Comparison of ENCODE assay signal across 8 mouse cellular contexts in the genomic region with DNA sequence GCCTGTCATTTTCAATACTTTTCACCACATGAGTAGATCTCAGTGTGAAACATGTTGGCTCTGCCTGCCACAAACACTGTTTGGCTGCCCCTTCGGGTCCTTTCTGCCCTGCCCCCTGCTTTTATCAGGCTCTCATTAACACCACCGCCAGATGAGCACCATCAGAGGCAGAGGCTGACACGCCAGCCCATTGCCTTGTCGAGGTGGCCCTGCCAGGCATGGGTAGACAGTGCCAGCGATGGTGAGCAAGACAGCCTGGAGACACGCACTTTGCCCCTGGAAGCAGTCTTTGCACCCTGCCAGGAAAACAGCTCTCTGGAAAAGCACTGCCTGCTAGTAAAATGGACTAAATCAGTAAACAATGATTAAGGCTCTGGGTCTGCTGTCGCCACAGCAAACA.
A peak's percentile ranks its signal among the peaks of the same experiment; 100 is the strongest.
DNase-seq lines count a peak whose midpoint lies in the region; ATAC-seq lines count a peak whose summit lies in the region.

No protein-coding gene starts in this region.

- no peak for ATAC-seq in limb, embryonic 11.5 days (ENCODE audit: insufficient number of reproducible peaks, low FRiP score, low TSS enrichment, low read depth)
- ATAC-seq in neural tube, embryonic 15.5 days (ENCODE audit: low FRiP score), result no peak
- ATAC-seq in granulocyte monocyte progenitor cell, adult 5-6 weeks (replicated peaks; ENCODE audit: poor library complexity, severe bottlenecking), result no peak

- H3K36me3 ChIP-seq in limb, embryonic 11.5 days (ENCODE audit: control insufficient read depth, insufficient read depth, low read length), result no peaks in the 10 kb centered on the region
- H3K36me3 ChIP-seq in neural tube, embryonic 15.5 days, result no peaks in the 10 kb centered on the region

- peak; percentile 2 for DNase-seq in adrenal gland, postnatal 10 days
- no peak for DNase-seq in adrenal gland, postnatal 25 days
- peak; percentile 4 to 8 for DNase-seq in urinary bladder, adult 18-20 months (ENCODE audit: low spot score in 2 of 2)
- DNase-seq in urinary bladder, adult 2 months (ENCODE audit: low spot score), result no peak
- peak; percentile 30 for DNase-seq in limb, embryonic 11.5 days (ENCODE audit: low spot score)
- DNase-seq in gastrocnemius, postnatal 4 days (ENCODE audit: low spot score in 2 of 2), result no peak

- H3K27me3 ChIP-seq in limb, embryonic 11.5 days (ENCODE audit: control insufficient read depth, insufficient read depth, low read length), result no peaks in the 10 kb centered on the region
- H3K27me3 ChIP-seq in neural tube, embryonic 15.5 days (replicated peaks), result no peaks in the 10 kb centered on the region

- H3K27ac ChIP-seq in limb, embryonic 11.5 days (replicated peaks; ENCODE audit: low read depth, low read length), result no peak overlapping the region
- no peak overlapping the region for H3K27ac ChIP-seq in neural tube, embryonic 15.5 days (replicated peaks)

- H3K4me3 ChIP-seq in limb, embryonic 11.5 days (ENCODE audit: low read depth, low read length), result no peak overlapping the region
- H3K4me3 ChIP-seq in neural tube, embryonic 15.5 days (replicated peaks), result no peak overlapping the region

- 0 out of 2 replicates have a peak, but pooled peaks cover 8% of the 10 kb centered on the region for H3K4me1 ChIP-seq in limb, embryonic 11.5 days (ENCODE audit: control insufficient read depth, insufficient read depth, low read length)
- peaks cover 11% of the 10 kb centered on the region for H3K4me1 ChIP-seq in neural tube, embryonic 15.5 days

- H3K9ac ChIP-seq in limb, embryonic 11.5 days (ENCODE audit: low read length), result no peak overlapping the region
- H3K9ac ChIP-seq in neural tube, embryonic 15.5 days (replicated peaks), result no peak overlapping the region

- no peaks in the 10 kb centered on the region for H3K9me3 ChIP-seq in limb, embryonic 11.5 days (ENCODE audit: control insufficient read depth, low read length)
- no peaks in the 10 kb centered on the region for H3K9me3 ChIP-seq in neural tube, embryonic 15.5 days (replicated peaks)

- 0 out of 2 replicates have a peak overlapping the region, but pooled peaks have one; percentile 7 for H3K4me2 ChIP-seq in limb, embryonic 11.5 days (ENCODE audit: low read depth, severe bottlenecking)
- H3K4me2 ChIP-seq in neural tube, embryonic 15.5 days, result peak overlapping the region; percentile 31

- 17% methylated on average over 7 of the region's 7 CpGs for WGBS in limb, embryonic 11.5 days
- WGBS in neural tube, embryonic 15.5 days, result 20% methylated on average over 7 of the region's 7 CpGs

Comparison
In these comparisons a context has a peak if more than half of its experiments do, and no peak if none do; other contexts are left out.
1. DNase-seq: peak in adrenal gland, postnatal 10 days (single experiment), urinary bladder, adult 18-20 months (2 of 2) and limb, embryonic 11.5 days (single experiment); none in adrenal gland, postnatal 25 days (single experiment), urinary bladder, adult 2 months (single experiment) and gastrocnemius, postnatal 4 days (0 of 2).